ENCODE assay signal across 7 mouse cellular contexts in the genomic region with DNA sequence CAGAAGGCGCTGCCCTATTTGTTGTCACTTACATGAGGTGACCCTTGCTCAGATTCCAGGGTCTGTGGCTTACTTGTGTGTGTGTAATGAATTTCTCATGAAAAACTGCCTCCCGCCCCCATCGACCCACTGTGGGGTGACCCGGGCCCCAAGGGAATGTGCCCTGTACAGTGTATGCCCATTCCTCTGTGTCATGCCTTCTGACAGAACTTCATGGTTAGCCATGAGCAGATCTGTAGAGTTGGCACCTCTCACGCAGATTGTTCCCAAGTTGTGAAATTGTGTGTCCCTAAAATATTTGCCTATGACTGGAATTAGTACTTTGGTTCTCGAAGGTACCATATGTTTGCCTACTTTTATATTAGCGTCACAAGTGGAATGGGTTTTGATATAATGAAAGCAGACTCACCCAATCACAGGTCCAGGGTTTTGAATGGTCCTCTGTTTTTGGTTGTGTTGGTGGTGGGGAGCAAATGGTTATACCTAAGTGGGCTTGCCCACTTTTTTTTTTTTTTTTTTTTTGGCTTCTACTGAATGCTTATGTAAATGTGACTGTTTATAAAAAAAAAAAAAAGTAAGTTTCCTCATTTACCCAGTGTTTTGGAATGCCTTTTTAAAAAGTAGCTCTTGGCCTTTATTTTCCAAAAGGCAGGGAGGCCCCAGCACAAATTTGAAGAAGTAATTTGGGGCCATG. TPM values are rescaled to one million over a fixed set of nuclear protein-coding genes. Genes with fewer than 3 reads are reported as not detected.
DNase-seq lines count a peak whose midpoint lies in the region; ATAC-seq lines count a peak whose summit lies in the region.

No protein-coding gene starts in this region.

- H3K4me1 ChIP-seq in brown adipose tissue, adult 24 weeks (ENCODE audit: control insufficient read depth, insufficient read depth, insufficient read length, low read length) = no peaks in the 10 kb centered on the region
- peaks cover 3% of the 10 kb centered on the region for H3K4me1 ChIP-seq in forebrain, embryonic 14.5 days (ENCODE audit: control insufficient read depth, insufficient read depth, low read length)
- H3K4me1 ChIP-seq in liver, embryonic 12.5 days = peaks cover 72% of the 10 kb centered on the region
- peaks cover 12% of the 10 kb centered on the region; the same call in 1 of the 2 replicates for H3K4me1 ChIP-seq in stomach, embryonic 15.5 days

- H3K27me3 ChIP-seq in forebrain, embryonic 14.5 days (replicated peaks; ENCODE audit: control insufficient read depth, insufficient read depth, low read length) = no peaks in the 10 kb centered on the region
- no peaks in the 10 kb centered on the region for H3K27me3 ChIP-seq in liver, embryonic 12.5 days (replicated peaks)
- H3K27me3 ChIP-seq in stomach, embryonic 15.5 days (replicated peaks) = no peaks in the 10 kb centered on the region

- H3K9ac ChIP-seq in forebrain, embryonic 14.5 days (ENCODE audit: low read length) = peak overlapping the region; percentile 75
- peak overlapping the region; percentile 77 for H3K9ac ChIP-seq in liver, embryonic 12.5 days
- H3K9ac ChIP-seq in stomach, embryonic 15.5 days = peak overlapping the region; percentile 69

- no peaks in the 10 kb centered on the region for H3K36me3 ChIP-seq in forebrain, embryonic 14.5 days (ENCODE audit: control insufficient read depth, insufficient read depth, low read length)
- no peaks in the 10 kb centered on the region for H3K36me3 ChIP-seq in liver, embryonic 12.5 days
- H3K36me3 ChIP-seq in stomach, embryonic 15.5 days = no peaks in the 10 kb centered on the region

- no peaks in the 10 kb centered on the region for H3K9me3 ChIP-seq in forebrain, embryonic 14.5 days (replicated peaks; ENCODE audit: control insufficient read depth, low read length)
- H3K9me3 ChIP-seq in liver, embryonic 12.5 days (replicated peaks) = no peaks in the 10 kb centered on the region
- H3K9me3 ChIP-seq in stomach, embryonic 15.5 days = no peaks in the 10 kb centered on the region

- H3K4me2 ChIP-seq in forebrain, embryonic 14.5 days (ENCODE audit: low read length) = peak overlapping the region; percentile 76
- peak overlapping the region; percentile 74 for H3K4me2 ChIP-seq in liver, embryonic 12.5 days
- peak overlapping the region; percentile 84 for H3K4me2 ChIP-seq in stomach, embryonic 15.5 days

- ATAC-seq in forebrain, embryonic 14.5 days = peak; percentile 22
- ATAC-seq in liver, embryonic 12.5 days = peak; percentile 21; the same call in 1 of the 2 replicates
- ATAC-seq in stomach, embryonic 15.5 days (ENCODE audit: insufficient read depth, low FRiP score, low read depth) = no peak

- DNase-seq in lung, adult 18-20 months = peak; percentile 32 to 37
- DNase-seq in lung, postnatal 25 days (ENCODE audit: low spot score) = no peak
- DNase-seq in forebrain, embryonic 14.5 days (ENCODE audit: low spot score) = no peak
- no peak for DNase-seq in layer of hippocampus, adult 8-10 months (ENCODE audit: low spot score in 2 of 2)

- H3K4me3 ChIP-seq in brown adipose tissue, adult 24 weeks (ENCODE audit: insufficient read depth, low read depth, low read length) = peak overlapping the region; percentile 83
- H3K4me3 ChIP-seq in forebrain, embryonic 14.5 days (ENCODE audit: low read depth, low read length) = peak overlapping the region; percentile 65
- H3K4me3 ChIP-seq in liver, embryonic 12.5 days = peak overlapping the region; percentile 71
- H3K4me3 ChIP-seq in stomach, embryonic 15.5 days (replicated peaks) = peak overlapping the region; percentile 68

- 38% methylated on average over 7 of the region's 7 CpGs for WGBS in forebrain, embryonic 14.5 days
- WGBS in liver, embryonic 12.5 days (ENCODE audit: insufficient replicate concordance) = 24% methylated on average over 7 of the region's 7 CpGs
- WGBS in stomach, embryonic 15.5 days = 35% methylated on average over 7 of the region's 7 CpGs

- H3K27ac ChIP-seq in brown adipose tissue, adult 24 weeks (replicated peaks; ENCODE audit: low read depth, low read length) = 0 out of 2 replicates have a peak overlapping the region, but pooled peaks have one; percentile 23
- H3K27ac ChIP-seq in forebrain, embryonic 14.5 days (ENCODE audit: low read depth, low read length) = no peak overlapping the region
- peak overlapping the region; percentile 89 for H3K27ac ChIP-seq in liver, embryonic 12.5 days
- H3K27ac ChIP-seq in stomach, embryonic 15.5 days = peak overlapping the region; percentile 69; the same call in 1 of the 2 replicates

RNA-seq across cellular contexts. Expression of gene Adk, which starts 24.3 kb away (rescaled TPM):
- polyA plus RNA-seq in brown adipose tissue, adult 24 weeks (2012; ENCODE audit: insufficient read depth, insufficient read length, missing spikeins) = 138 and 145 TPM in 2 replicates
- polyA plus RNA-seq in forebrain, embryonic 14.5 days (2014; fragmentation: Nextera tagmentation; extraction: Ambion mirVana) = 79.9 and 81.7 TPM in 2 replicates
- 195 and 206 TPM in 2 replicates for polyA plus RNA-seq in liver, embryonic 12.5 days (2016; fragmentation: Nextera tagmentation; extraction: Ambion mirVana)
- 167 and 178 TPM in 2 replicates for polyA plus RNA-seq in stomach, embryonic 15.5 days (2015; fragmentation: Nextera tagmentation; extraction: Ambion mirVana)
- total RNA-seq in layer of hippocampus, adult 8-10 months (2022) = 10 to 100 TPM; 66.5 to 80.7 (median 73.0) TPM

RNA-seq across cellular contexts. Expression of gene Ap3m1, which starts 24.3 kb away (rescaled TPM):
- 35.0 and 40.5 TPM in 2 replicates for polyA plus RNA-seq in brown adipose tissue, adult 24 weeks (2012; ENCODE audit: insufficient read depth, insufficient read length, missing spikeins)
- 139 and 145 TPM in 2 replicates for polyA plus RNA-seq in forebrain, embryonic 14.5 days (2014; fragmentation: Nextera tagmentation; extraction: Ambion mirVana)
- 42.9 and 43.4 TPM in 2 replicates for polyA plus RNA-seq in liver, embryonic 12.5 days (2016; fragmentation: Nextera tagmentation; extraction: Ambion mirVana)
- polyA plus RNA-seq in stomach, embryonic 15.5 days (2015; fragmentation: Nextera tagmentation; extraction: Ambion mirVana) = 60.2 and 63.8 TPM in 2 replicates
- 10 to 100 TPM; 68.9 to 81.4 (median 74.7) TPM for total RNA-seq in layer of hippocampus, adult 8-10 months (2022)

Comparison
In these comparisons a context has a peak if more than half of its experiments do, and no peak if none do; other contexts are left out.
1. DNase-seq: peak in lung, adult 18-20 months (2 of 2); none in lung, postnatal 25 days (single experiment), forebrain, embryonic 14.5 days (single experiment) and layer of hippocampus, adult 8-10 months (0 of 2).
2. Peak in every context shown above with its lines, with median percentiles within 50 percentile points of each other: H3K4me3 ChIP-seq, H3K4me2 ChIP-seq and H3K9ac ChIP-seq.